Mouse (Mus musculus): ENCODE data around the gene Clk3.

DNA sequence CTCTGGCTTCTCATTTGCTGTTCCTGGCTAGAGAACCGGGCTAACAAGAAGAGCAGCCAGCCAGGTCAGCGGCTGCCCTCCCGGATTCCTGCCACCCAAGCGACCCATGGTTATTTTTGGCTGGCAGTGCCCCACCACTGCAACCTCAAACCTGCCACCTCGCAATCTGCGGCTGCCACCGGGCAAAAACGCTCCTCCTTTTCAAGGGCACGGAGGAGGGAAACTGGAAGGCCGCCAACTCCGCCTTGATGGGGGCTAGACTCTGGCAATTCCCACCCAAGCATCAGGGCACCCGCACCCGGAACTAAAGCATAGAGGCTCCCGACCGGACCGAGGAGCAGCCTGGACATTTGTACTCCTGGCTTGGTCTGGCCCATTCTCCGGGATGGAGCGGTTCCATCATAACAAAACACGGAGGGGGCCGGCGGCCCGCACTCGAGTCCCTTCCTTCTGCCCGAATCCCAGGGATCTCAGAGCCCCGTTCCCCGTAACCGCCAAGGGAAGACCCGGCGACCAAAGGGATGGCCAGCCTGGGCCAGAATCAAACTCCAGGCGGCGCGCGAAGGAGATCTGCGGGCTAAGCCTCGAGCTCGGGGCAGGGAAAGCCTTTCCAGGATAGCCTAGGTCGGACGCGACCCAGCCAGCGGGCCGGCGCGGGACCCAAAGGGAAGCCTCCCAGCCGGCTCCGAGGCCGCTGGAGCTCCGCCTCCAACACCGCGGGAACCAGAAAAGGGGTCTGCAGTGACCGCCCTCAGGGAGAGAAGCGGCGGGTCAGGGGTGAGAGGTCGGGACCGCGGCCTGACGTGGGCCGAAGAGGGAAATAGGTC lies 1.3 kb downstream of the Clk3 start:
- 0 out of 2 replicates have a peak, but pooled peaks have one; percentile 3 for TF ChIP-seq CTCF (IDR thresholded peaks at IDR 0.05; ENCODE audit: control insufficient read depth, insufficient read depth, low read length)
- 0 out of 2 replicates have a peak, but pooled peaks have one; percentile 45 for TF ChIP-seq POLR2A (IDR thresholded peaks at IDR 0.05; ENCODE audit: borderline replicate concordance, control insufficient read depth, low read depth, low read length)

Data from bone marrow, adult 2 months (tissue).